Mouse (Mus musculus): ENCODE measurements around the gene Hmgcs2.

GRCm38 (mm10) chr3:98273623-98274398 is 6.4 kb upstream of the Hmgcs2 start:
- TF ChIP-seq CTCF (IDR thresholded peaks at IDR 0.05; ENCODE audit: control insufficient read depth, insufficient read depth, low read length) (no peak), POLR2A (IDR thresholded peaks at IDR 0.05; ENCODE audit: borderline replicate concordance, control insufficient read depth, low read depth, low read length) (no peak)

Data from bone marrow, adult 2 months (tissue).